Comparison of ENCODE assay signal across 15 mouse cellular contexts in the genomic region with DNA sequence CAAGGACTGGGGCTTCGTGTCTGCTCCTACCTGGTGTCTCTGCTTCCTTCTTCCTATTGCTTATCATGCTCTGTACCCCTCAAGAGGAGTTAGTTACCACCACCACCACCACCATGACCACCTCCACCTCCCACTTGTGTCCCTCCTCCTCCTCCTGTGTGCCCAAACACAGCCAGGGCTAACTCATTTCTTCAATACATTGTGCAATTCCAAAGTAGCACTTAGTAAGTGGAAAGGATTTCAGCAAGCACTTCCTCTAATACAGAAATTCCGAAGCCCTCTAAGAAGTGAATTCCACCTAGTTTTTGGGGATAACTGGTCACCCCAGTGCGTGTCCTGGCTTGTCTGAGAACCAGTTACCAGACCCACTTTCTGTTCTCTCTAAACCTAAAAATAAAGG.
"Had no signal": no experiment of that assay in that cellular context is flagged by ENCODE, and none has a peak within 500 bp of the region (broad histone marks: within the 10 kb centered on the region; RNA-seq: fewer than 3 reads in every experiment).

No protein-coding gene starts in this region.

- H3K9me3 ChIP-seq: midbrain, embryonic 10.5 days; neural tube, embryonic 15.5 days had no signal

- H3K4me3 ChIP-seq: midbrain, embryonic 10.5 days; myocyte; neural tube, embryonic 15.5 days had no signal

- H3K36me3 ChIP-seq: midbrain, embryonic 10.5 days; neural tube, embryonic 15.5 days had no signal

- H3K9ac ChIP-seq: liver, embryonic 14.5 days; neural tube, embryonic 15.5 days had no signal

- H3K27ac ChIP-seq: kidney, postnatal 0 days; liver, embryonic 14.5 days; midbrain, embryonic 10.5 days; neural tube, embryonic 15.5 days had no signal

- H3K27me3 ChIP-seq: neural tube, embryonic 15.5 days had no signal

- DNase-seq: kidney, adult 11 months; kidney, adult 9 months; kidney, postnatal 36 days; left cerebral cortex, postnatal 4 days; lung, postnatal 14 days; midbrain, embryonic 14.5 days; right cerebral cortex, postnatal 4 days; spleen, adult 18-20 months; thymus, adult 18-20 months; thymus, postnatal 14 days had no signal

- H3K4me2 ChIP-seq: neural tube, embryonic 15.5 days had no signal
